Mouse (Mus musculus) liver, embryonic 14.5 days (tissue): Measurements from ENCODE around the gene Kcnh8. TPM values are rescaled to one million over a fixed set of nuclear protein-coding genes. Genes with fewer than 3 reads are reported as not detected.

ENCODE experiments used
- ATAC-seq: fragments of 200-750 bp; cut with Nextera tagmentation; 2 replicates; pipeline ENCODE4 v1.8.0; 2017; ENCODE audit warnings: moderate number of reproducible peaks, mild to moderate bottlenecking, moderate library complexity; ENCODE audit not compliant: insufficient read depth
- DNase-seq, 3 experiments: peaks; one replicate each; pipeline ENCODE4 v3.0.0-alpha.2; 2012 to 2013; ENCODE audit warnings: low read depth in 3 of 3, low spot score in 3 of 3
- H3K27ac ChIP-seq: fragments of 300-500 bp; sonication (generic); 2 replicates; pipeline ENCODE4 v1.5.1; 2014; ENCODE audit warnings: moderate library complexity, mild to moderate bottlenecking, control low read depth, inconsistent platforms
- H3K27me3 ChIP-seq: fragments of 300-500 bp; sonication (generic); 2 replicates; pipeline ENCODE4 v1.6.1; 2014; ENCODE audit warnings: mild to moderate bottlenecking, low read length, moderate library complexity; ENCODE audit not compliant: control insufficient read depth, insufficient read depth
- H3K36me3 ChIP-seq: fragments of 300-500 bp; sonication (generic); replicated peaks from 2 replicates; pipeline ENCODE4 v1.6.1; 2014; ENCODE audit warnings: low read depth; ENCODE audit not compliant: control insufficient read depth, insufficient read depth
- H3K4me1 ChIP-seq, 2 experiments: fragments of 200-500 bp in 1 of 2; fragments of 300-500 bp in 1 of 2; sonication (generic) in 1 of 2; replicated peaks; 2 replicates each; pipeline ENCODE4 v1.6.1; 2012 to 2014; ENCODE audit warnings: antibody characterized with exemption in 1 of 2, inconsistent platforms in 1 of 2, low read length in 1 of 2; ENCODE audit not compliant: control insufficient read depth in 2 of 2, insufficient read depth in 2 of 2
- H3K4me2 ChIP-seq: fragments of 300-500 bp; sonication (generic); 2 replicates; pipeline ENCODE4 v1.6.1; 2014; ENCODE audit warnings: low read depth, mild to moderate bottlenecking, control low read depth, moderate library complexity
- H3K4me3 ChIP-seq, 2 experiments: fragments of 200-500 bp in 1 of 2; fragments of 300-500 bp in 1 of 2; sonication (generic) in 1 of 2; 2 replicates each; pipeline ENCODE4 v1.5.1; 2012 to 2014; ENCODE audit warnings: low read depth in 2 of 2, low read length in 2 of 2, mild to moderate bottlenecking in 2 of 2, control low read depth in 1 of 2, inconsistent platforms in 1 of 2, moderate library complexity in 1 of 2; ENCODE audit not compliant: insufficient read depth in 1 of 2
- H3K9ac ChIP-seq: fragments of 300-500 bp; sonication (generic); replicated peaks from 2 replicates; pipeline ENCODE4 v1.6.1; 2014; ENCODE audit warnings: mild to moderate bottlenecking, control low read depth, moderate library complexity
- H3K9me3 ChIP-seq: fragments of 300-500 bp; sonication (generic); 2 replicates; pipeline ENCODE4 v1.6.1; 2016; ENCODE audit warnings: low read length, mixed read lengths; ENCODE audit not compliant: control insufficient read depth
- CTCF ChIP-seq: IDR thresholded peaks from 2 replicates; pipeline ENCODE4 v1.5.1; 2016; ENCODE audit warnings: antibody characterized with exemption, low read depth, control low read depth
- EP300 ChIP-seq: IDR thresholded peaks from 2 replicates; pipeline ENCODE4 v1.6.1; 2016; ENCODE audit warnings: antibody characterized with exemption, low read depth
- WGBS: fragments of 180-500 bp; shearing (Covaris S2); extraction: QIAGEN DNeasy Blood & Tissue Kit; methylation state at CpG from one replicate; pipeline ENCODE4 v1.1.7; 2014; ENCODE audit not compliant: insufficient replicate concordance; 5-methylcytosine and 5-hydroxymethylcytosine counted together
- polyA plus RNA-seq, 2 experiments: library from polyadenylated mRNA; depleted of rRNA in 1 of 2; stranded (reverse) in 1 of 2; unstranded in 1 of 2; fragments of >200 nt; fragmentation: Nextera tagmentation in 1 of 2; extraction: Ambion mirVana in 1 of 2; gene quantifications; 2 replicates each; pipeline versions ENCODE4 v1.2.1 to v1.2.3; 2012 to 2014

The Kcnh8 gene
- polyA plus RNA-seq, 2 experiments: not detected

DNA sequence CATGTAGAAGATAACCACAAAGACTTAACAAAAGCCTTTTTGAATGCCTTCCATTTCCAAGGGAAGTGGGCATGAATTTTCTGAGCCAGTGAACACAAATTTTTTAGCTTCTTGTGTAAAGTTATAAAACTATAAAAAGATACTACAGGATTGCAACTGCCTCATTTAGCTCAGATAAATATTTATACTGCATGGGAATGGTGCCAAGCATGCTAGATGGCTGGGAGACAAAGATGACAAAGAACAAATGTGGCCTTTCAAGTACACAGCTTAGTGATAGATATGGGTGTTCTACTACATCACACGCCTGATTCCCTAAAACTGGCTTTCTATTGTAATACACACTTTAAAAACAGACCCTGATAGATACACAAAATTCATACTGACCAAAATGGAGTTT, 282.7 kb downstream of the Kcnh8 start:
- WGBS: 50% methylated on average over 1 of the region's 1 CpGs
- H3K4me1 ChIP-seq: no peaks in the 10 kb centered on the region

GRCm38 (mm10) chr17:52920519-52921106, 318.1 kb downstream of the Kcnh8 start:
- Histone ChIP-seq H3K9me3 (no peaks in the 10 kb centered on the region), H3K4me1 (no peaks in the 10 kb centered on the region), H3K27me3 (no peaks in the 10 kb centered on the region), H3K36me3 (no peaks in the 10 kb centered on the region), H3K4me3 (no peak overlapping the region), H3K9ac (no peak overlapping the region), H3K27ac (no peak overlapping the region), H3K4me2 (no peak overlapping the region)
- 27% methylated on average over 3 of the region's 3 CpGs for WGBS
- no peak for ATAC-seq
- no peak for TF ChIP-seq CTCF
- no peak for TF ChIP-seq EP300
- no peak for DNase-seq

More for the DNA sequence above, 282.7 kb downstream of the Kcnh8 start:
- Histone ChIP-seq H3K27me3 (no peaks in the 10 kb centered on the region), H3K9ac (no peak overlapping the region), H3K27ac (no peak overlapping the region), H3K9me3 (no peaks in the 10 kb centered on the region), H3K4me2 (no peak overlapping the region), H3K36me3 (no peaks in the 10 kb centered on the region), H3K4me3 (no peak overlapping the region)
- DNase-seq (no peak), ATAC-seq (no peak)
- TF ChIP-seq CTCF (no peak), EP300 (no peak)

DNA sequence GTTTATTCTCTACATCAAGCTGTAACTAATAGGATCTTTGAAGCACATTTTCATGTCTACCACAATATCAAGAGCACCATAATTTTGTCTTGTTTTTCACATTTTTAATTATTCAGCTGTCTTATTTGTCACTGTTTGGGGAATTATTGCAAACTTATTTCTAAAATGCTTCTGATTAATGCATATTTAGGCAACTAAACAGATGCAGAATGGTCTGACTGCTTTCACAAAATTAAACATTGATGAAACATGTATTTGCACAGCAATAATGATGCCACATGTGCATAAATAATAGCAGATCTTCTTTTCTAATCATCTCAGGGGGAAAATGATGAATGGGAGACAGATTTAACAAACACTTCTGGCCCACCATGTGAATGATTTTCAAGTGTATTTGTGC, 341.5 kb downstream of the Kcnh8 start:
- Histone ChIP-seq H3K4me2 (no peak overlapping the region), H3K4me3 (no peak overlapping the region), H3K27ac (no peak overlapping the region), H3K9me3 (no peaks in the 10 kb centered on the region), H3K27me3 (no peaks in the 10 kb centered on the region), H3K36me3 (no peaks in the 10 kb centered on the region), H3K4me1 (no peaks in the 10 kb centered on the region), H3K9ac (no peak overlapping the region)
- TF ChIP-seq EP300: no peak
- TF ChIP-seq CTCF: no peak
- ATAC-seq (no peak), DNase-seq (no peak)

DNA sequence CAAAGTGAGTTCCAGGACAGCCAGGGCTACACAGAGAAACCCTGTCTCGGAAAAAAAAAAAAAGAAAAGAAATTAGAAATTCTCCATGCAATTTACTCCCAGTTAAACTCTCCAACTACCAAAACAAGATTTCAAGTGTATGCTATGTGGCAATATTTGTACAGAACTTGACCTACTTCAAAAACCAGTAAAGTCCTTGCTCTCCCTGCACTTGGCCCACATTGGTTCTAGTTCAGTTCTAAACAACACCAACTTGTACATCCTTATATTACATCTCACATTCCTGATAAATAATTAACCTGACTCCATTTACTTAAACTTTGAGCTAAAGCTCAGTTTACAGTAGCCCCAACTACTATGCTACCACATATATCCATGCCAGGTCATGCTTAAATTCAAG, 370.2 kb downstream of the Kcnh8 start:
- no peaks in the 10 kb centered on the region for H3K27me3 ChIP-seq
- DNase-seq (no peak), ATAC-seq (no peak)
- no peaks in the 10 kb centered on the region for H3K4me1 ChIP-seq
- 30% methylated on average over 1 of the region's 1 CpGs for WGBS
- no peak overlapping the region for H3K27ac ChIP-seq
- no peaks in the 10 kb centered on the region for H3K36me3 ChIP-seq
- no peak overlapping the region for H3K4me2 ChIP-seq
- TF ChIP-seq CTCF (no peak), EP300 (no peak)
- no peak overlapping the region for H3K9ac ChIP-seq
- no peak overlapping the region for H3K4me3 ChIP-seq
- no peaks in the 10 kb centered on the region for H3K9me3 ChIP-seq

DNA sequence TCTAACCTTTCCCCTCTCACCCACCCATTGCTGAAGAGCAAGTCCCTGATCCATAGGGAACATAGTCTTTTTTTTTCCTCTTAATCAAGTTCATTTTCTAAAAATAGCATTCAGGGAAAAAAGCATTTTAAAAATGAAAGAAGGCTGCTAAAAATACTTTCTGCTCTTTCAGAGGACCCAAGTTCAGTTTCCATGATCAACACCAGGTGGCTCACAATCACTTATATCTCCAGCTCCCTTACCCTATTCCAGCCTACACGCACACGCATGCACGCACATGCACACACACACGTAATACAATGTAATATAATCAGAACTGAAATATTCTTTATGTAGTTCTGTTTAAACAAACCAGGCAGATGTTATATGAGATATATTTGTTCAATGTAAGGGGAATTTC, 378.4 kb downstream of the Kcnh8 start:
- Histone ChIP-seq H3K4me3 (no peak overlapping the region), H3K4me1 (no peaks in the 10 kb centered on the region), H3K36me3 (no peaks in the 10 kb centered on the region), H3K9me3 (no peaks in the 10 kb centered on the region), H3K27ac (no peak overlapping the region), H3K4me2 (no peak overlapping the region), H3K27me3 (no peaks in the 10 kb centered on the region), H3K9ac (no peak overlapping the region)
- ATAC-seq (no peak), DNase-seq (no peak)
- 78% methylated on average over 4 of the region's 4 CpGs for WGBS
- no peak for TF ChIP-seq CTCF
- no peak for TF ChIP-seq EP300
